30 mouse cellular contexts compared by ENCODE assay signal in genomic region chr8:27955000-27955399, GRCm38 (mm10).
"Had no signal": no experiment of that assay in that cellular context is flagged by ENCODE, and none has a peak within 500 bp of the region (broad histone marks: within the 10 kb centered on the region; RNA-seq: fewer than 3 reads in every experiment).

No protein-coding gene starts in this region.

- DNase-seq: left cerebral cortex, postnatal 4 days; liver; liver, embryonic 13.5 days; liver, postnatal 0 days; lung, adult 2 months; lung, embryonic 14.5 days; lung, postnatal 10 days; lung, postnatal 14 days; lung, postnatal 36 days; lung, postnatal 4 days; midbrain, embryonic 14.5 days had no signal

- H3K9me3 ChIP-seq: limb, embryonic 10.5 days; limb, embryonic 12.5 days; limb, embryonic 13.5 days; limb, embryonic 15.5 days; liver, embryonic 13.5 days; liver, embryonic 15.5 days; lung, embryonic 15.5 days; midbrain, embryonic 12.5 days; midbrain, embryonic 15.5 days had no signal

- H3K36me3 ChIP-seq: limb, embryonic 10.5 days; limb, embryonic 12.5 days; limb, embryonic 13.5 days; limb, embryonic 15.5 days; liver, embryonic 12.5 days; liver, embryonic 13.5 days; liver, embryonic 15.5 days; lung, embryonic 15.5 days; midbrain, embryonic 10.5 days; midbrain, embryonic 12.5 days; midbrain, embryonic 13.5 days; midbrain, embryonic 15.5 days had no signal

- H3K9ac ChIP-seq: limb, embryonic 12.5 days; limb, embryonic 13.5 days; limb, embryonic 15.5 days; liver, embryonic 12.5 days; liver, embryonic 13.5 days; liver, embryonic 14.5 days; liver, embryonic 15.5 days; liver, postnatal 0 days; lung, embryonic 14.5 days; lung, embryonic 15.5 days; midbrain, embryonic 12.5 days; midbrain, embryonic 13.5 days; midbrain, embryonic 15.5 days had no signal

- H3K4me3 ChIP-seq: limb, embryonic 10.5 days; limb, embryonic 12.5 days; limb, embryonic 13.5 days; limb, embryonic 15.5 days; liver, embryonic 12.5 days; liver, embryonic 13.5 days; liver, embryonic 15.5 days; lung, embryonic 15.5 days; megakaryocyte, embryonic 14.5 days; midbrain, embryonic 10.5 days; midbrain, embryonic 12.5 days; midbrain, embryonic 13.5 days; midbrain, embryonic 15.5 days; myocyte had no signal

- H3K4me1 ChIP-seq: limb, embryonic 10.5 days; limb, embryonic 12.5 days; limb, embryonic 13.5 days; limb, embryonic 15.5 days; liver, embryonic 12.5 days; liver, embryonic 13.5 days; liver, embryonic 15.5 days; lung, embryonic 15.5 days; megakaryocyte, embryonic 14.5 days; midbrain, embryonic 10.5 days; midbrain, embryonic 12.5 days; midbrain, embryonic 13.5 days; midbrain, embryonic 15.5 days had no signal

- H3K4me2 ChIP-seq: limb, embryonic 12.5 days; limb, embryonic 13.5 days; limb, embryonic 15.5 days; liver, embryonic 11.5 days; liver, embryonic 12.5 days; liver, embryonic 13.5 days; liver, embryonic 15.5 days; lung, embryonic 14.5 days; lung, embryonic 15.5 days; midbrain, embryonic 11.5 days; midbrain, embryonic 12.5 days; midbrain, embryonic 13.5 days; midbrain, embryonic 15.5 days had no signal

- ATAC-seq: liver, embryonic 12.5 days; liver, postnatal 0 days; lung, postnatal 0 days; midbrain, embryonic 13.5 days; midbrain, embryonic 15.5 days; midbrain, embryonic 16.5 days had no signal

- H3K27me3 ChIP-seq: limb, embryonic 12.5 days; limb, embryonic 13.5 days; limb, embryonic 15.5 days; liver, embryonic 12.5 days; liver, embryonic 13.5 days; liver, embryonic 15.5 days; lung, embryonic 15.5 days; megakaryocyte, embryonic 14.5 days; midbrain, embryonic 12.5 days; midbrain, embryonic 13.5 days; midbrain, embryonic 15.5 days had no signal

- H3K27ac ChIP-seq: limb, embryonic 10.5 days; limb, embryonic 12.5 days; limb, embryonic 13.5 days; limb, embryonic 15.5 days; liver, embryonic 12.5 days; liver, embryonic 13.5 days; liver, embryonic 14.5 days; liver, embryonic 15.5 days; lung, embryonic 15.5 days; macrophage; midbrain, embryonic 10.5 days; midbrain, embryonic 12.5 days; midbrain, embryonic 13.5 days; midbrain, embryonic 15.5 days had no signal
